Mouse (Mus musculus) ES-Bruce4 (cell line): ENCODE results near the gene Mfap1b.

Source experiments
- CTCF ChIP-seq: IDR thresholded peaks from one replicate; pipeline ENCODE4 v1.8.1; 2011; ENCODE audit warnings: low read depth, low read length
- EP300 ChIP-seq: IDR thresholded peaks from 2 replicates; pipeline ENCODE4 v1.6.1; 2011; ENCODE audit warnings: low read depth, low read length; ENCODE audit not compliant: insufficient read depth
- POLR2A ChIP-seq: IDR thresholded peaks from one replicate; pipeline ENCODE4 v1.8.1; 2011; ENCODE audit warnings: low read length; ENCODE audit not compliant: insufficient read depth

DNA sequence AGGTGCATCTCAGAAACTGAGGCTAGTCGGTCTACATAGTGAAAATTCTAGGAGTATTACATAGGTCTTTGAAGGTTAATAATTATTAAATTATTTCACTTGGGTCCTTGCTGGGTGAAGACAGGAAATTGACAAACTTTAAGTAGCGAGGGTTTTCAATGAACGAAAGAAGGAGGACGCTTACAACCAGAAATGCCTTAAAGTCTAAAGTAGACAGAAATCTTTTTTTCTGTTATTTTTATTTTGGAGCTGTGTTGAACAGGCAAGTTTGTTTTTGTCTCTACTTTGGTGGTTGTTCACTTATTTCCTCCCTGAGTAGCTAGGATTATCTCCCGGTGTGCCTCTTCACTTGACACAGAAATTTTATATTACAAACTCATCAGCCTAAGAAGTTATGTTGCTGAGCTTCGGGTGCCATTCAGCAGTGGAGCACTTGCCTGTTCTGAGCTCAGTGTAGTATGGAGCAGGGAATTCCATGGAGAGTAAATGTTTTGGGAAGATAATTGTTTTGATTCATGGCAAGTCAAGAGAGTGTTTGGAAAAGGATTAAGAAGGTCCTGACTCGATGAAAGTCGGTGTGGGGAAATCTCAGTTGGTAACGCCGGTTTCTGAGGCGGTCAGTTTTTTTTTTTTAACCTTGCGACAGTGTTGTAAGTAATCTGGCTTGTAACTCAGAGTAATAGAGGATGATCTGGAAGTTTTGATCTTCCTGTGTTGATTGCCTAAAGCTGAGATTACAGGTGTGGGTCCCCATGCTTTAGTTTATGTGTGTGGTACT, 33.5 kb upstream of the Mfap1b start:
- TF ChIP-seq CTCF (no peak), POLR2A (no peak), EP300 (no peak)
